Mouse (Mus musculus): ENCODE data around the gene Smoc2.

GRCm38 (mm10) chr17:14277310-14277709 lies 2.0 kb upstream of the Smoc2 start:
- TF ChIP-seq CTCF (IDR thresholded peaks at IDR 0.05; ENCODE audit: borderline replicate concordance, insufficient read depth, low read depth, low read length) (no peak), POLR2A (IDR thresholded peaks at IDR 0.05; ENCODE audit: borderline replicate concordance, insufficient read depth, low read length) (no peak)
